In genomic region chr2:133027038-133027437, GRCm38 (mm10) we compare ENCODE assay signal across 25 mouse cellular contexts.
"Had no signal": no experiment of that assay in that cellular context is flagged by ENCODE, and none has a peak within 500 bp of the region (broad histone marks: within the 10 kb centered on the region; RNA-seq: fewer than 3 reads in every experiment).

No protein-coding gene starts in this region.

- H3K9me3 ChIP-seq: heart, embryonic 10.5 days; heart, embryonic 12.5 days; hindbrain, embryonic 13.5 days; hindbrain, embryonic 15.5 days; kidney, embryonic 15.5 days; limb, embryonic 13.5 days; limb, embryonic 15.5 days; liver, embryonic 12.5 days had no signal

- H3K27me3 ChIP-seq: heart, embryonic 12.5 days; hindbrain, embryonic 13.5 days; hindbrain, embryonic 15.5 days; kidney, embryonic 15.5 days; limb, embryonic 15.5 days; liver, embryonic 12.5 days had no signal

- H3K9ac ChIP-seq: heart, embryonic 12.5 days; hindbrain, embryonic 13.5 days; hindbrain, embryonic 15.5 days; kidney, embryonic 15.5 days; limb, embryonic 13.5 days; limb, embryonic 15.5 days; liver, embryonic 12.5 days; liver, embryonic 14.5 days had no signal

- ATAC-seq: hindbrain, postnatal 0 days; intestine, embryonic 16.5 days; liver, embryonic 12.5 days had no signal

- H3K4me3 ChIP-seq: gastrocnemius, adult 2 months; heart, embryonic 10.5 days; heart, embryonic 12.5 days; hindbrain, embryonic 13.5 days; hindbrain, embryonic 15.5 days; kidney, embryonic 15.5 days; left cerebral cortex, adult 2 months; limb, embryonic 13.5 days; limb, embryonic 15.5 days; liver, embryonic 12.5 days had no signal

- H3K27ac ChIP-seq: gastrocnemius, adult 2 months; heart, embryonic 10.5 days; hindbrain, embryonic 13.5 days; hindbrain, embryonic 15.5 days; hindbrain, postnatal 0 days; kidney, embryonic 15.5 days; kidney, postnatal 0 days; left cerebral cortex, adult 2 months; limb, embryonic 13.5 days; limb, embryonic 15.5 days; liver, embryonic 12.5 days; liver, embryonic 14.5 days had no signal

- H3K4me1 ChIP-seq: heart, embryonic 10.5 days; heart, embryonic 12.5 days; hindbrain, embryonic 13.5 days; hindbrain, embryonic 15.5 days; kidney, embryonic 15.5 days; limb, embryonic 13.5 days; limb, embryonic 15.5 days; liver, embryonic 12.5 days had no signal

- H3K36me3 ChIP-seq: heart, embryonic 10.5 days; heart, embryonic 12.5 days; hindbrain, embryonic 13.5 days; hindbrain, embryonic 15.5 days; kidney, embryonic 15.5 days; limb, embryonic 13.5 days; limb, embryonic 15.5 days; liver, embryonic 12.5 days had no signal

- H3K4me2 ChIP-seq: heart, embryonic 12.5 days; hindbrain, embryonic 13.5 days; hindbrain, embryonic 15.5 days; kidney, embryonic 15.5 days; limb, embryonic 13.5 days; limb, embryonic 15.5 days; liver, embryonic 12.5 days had no signal

- DNase-seq: gastrocnemius, adult 2 months; gastrocnemius, postnatal 10 days; gastrocnemius, postnatal 25 days; heart, adult 18-20 months; heart, postnatal 10 days; kidney, adult 11 months; kidney, adult 2 months; kidney, adult 9 months; kidney, postnatal 14 days; kidney, postnatal 36 days; left cerebral cortex, postnatal 4 days; lung, adult 18-20 months had no signal
